Mouse (Mus musculus) c-Kit-negative CD71-positive TER-119-positive erythroid progenitor cells, embryonic 14.5 days (primary cell): ENCODE measurements around the gene Gm9999.
"Not testable (repeated sequence)": the region's sequence is repeated elsewhere in the genome, so short reads cannot be mapped to it uniquely, and the experiment has no call there.

ENCODE experiments used
- DNase-seq: peaks from one replicate; pipeline ENCODE4 v3.0.0-alpha.2; 2013; ENCODE audit warnings: low read depth, low spot score

Gm9999 gene

GRCm38 (mm10) chr7:46983280-46983679 is at the start of gene Gm9999:
TSS of gene Gm9999 (plus strand) at chr7:46983580.
- no peak for DNase-seq

GRCm38 (mm10) chr7:46934788-46935187 is 48.6 kb upstream of the Gm9999 start:
- no peak for DNase-seq

GRCm38 (mm10) chr7:46935847-46936246 is 47.5 kb upstream of the Gm9999 start:
- DNase-seq: no peak

GRCm38 (mm10) chr7:46957831-46958691 is 25.3 kb upstream of the Gm9999 start, which contains the start of gene Uevld:
TSS of gene Uevld (minus strand) at chr7:46958527.
- DNase-seq: peak; percentile 89

- no peak for DNase-seq
Measured at GRCm38 (mm10) chr7:46958853-46959252, 24.5 kb upstream of the Gm9999 start.

GRCm38 (mm10) chr7:46960991-46961390 is 22.4 kb upstream of the Gm9999 start:
- no peak for DNase-seq

- no peak for DNase-seq
Measured at GRCm38 (mm10) chr7:46962132-46962531, 21.2 kb upstream of the Gm9999 start.

- peak; percentile 58 for DNase-seq
Measured at GRCm38 (mm10) chr7:46962806-46963618, 20.4 kb upstream of the Gm9999 start.

- no peak for DNase-seq
Measured at GRCm38 (mm10) chr7:46964070-46964469, 19.3 kb upstream of the Gm9999 start.

GRCm38 (mm10) chr7:46969898-46970297 is 13.5 kb upstream of the Gm9999 start:
- DNase-seq: no peak

GRCm38 (mm10) chr7:46974648-46975047 is 8.7 kb upstream of the Gm9999 start:
- no peak for DNase-seq

GRCm38 (mm10) chr7:46975456-46975855 is 7.9 kb upstream of the Gm9999 start:
- DNase-seq: no peak

GRCm38 (mm10) chr7:46985718-46986505 is 2.5 kb downstream of the Gm9999 start:
- DNase-seq: no peak

- no peak for DNase-seq
Measured at GRCm38 (mm10) chr7:46986646-46987045, 3.3 kb downstream of the Gm9999 start.

- DNase-seq: no peak
Measured at GRCm38 (mm10) chr7:46987073-46987472, 3.7 kb downstream of the Gm9999 start.

GRCm38 (mm10) chr7:46989387-46989786 is 6.0 kb downstream of the Gm9999 start:
- not testable (repeated sequence) for DNase-seq

GRCm38 (mm10) chr7:46993079-46993478 is 9.7 kb downstream of the Gm9999 start:
- no peak for DNase-seq

- no peak for DNase-seq
Measured at GRCm38 (mm10) chr7:46995558-46995957, 12.2 kb downstream of the Gm9999 start.

- no peak for DNase-seq
Measured at GRCm38 (mm10) chr7:46997008-46997407, 13.6 kb downstream of the Gm9999 start.

- DNase-seq: no peak
Measured at GRCm38 (mm10) chr7:46997644-46998395, 14.4 kb downstream of the Gm9999 start.

- no peak for DNase-seq
Measured at GRCm38 (mm10) chr7:46998942-46999341, 15.6 kb downstream of the Gm9999 start.
